Mouse (Mus musculus) midbrain, embryonic 15.5 days (tissue): ENCODE measurements around the gene Mep1a. TPM values are rescaled to one million over a fixed set of nuclear protein-coding genes. Genes with fewer than 3 reads are reported as not detected.

Experiments
- ATAC-seq: fragments of 200-750 bp; cut with Nextera tagmentation; replicated peaks from 2 replicates; pipeline ENCODE4 v1.8.0; 2017; ENCODE audit warnings: moderate TSS enrichment
- H3K27ac ChIP-seq: fragments of 300-500 bp; sonication (generic); 2 replicates; pipeline ENCODE4 v1.5.1; 2015; ENCODE audit warnings: mild to moderate bottlenecking, inconsistent platforms
- H3K27me3 ChIP-seq: fragments of 300-500 bp; sonication (generic); replicated peaks from 2 replicates; pipeline ENCODE4 v1.6.1; 2015; ENCODE audit warnings: inconsistent platforms
- H3K36me3 ChIP-seq: fragments of 300-500 bp; sonication (generic); replicated peaks from 2 replicates; pipeline ENCODE4 v1.6.1; 2015; ENCODE audit warnings: inconsistent platforms
- H3K4me1 ChIP-seq: fragments of 300-500 bp; sonication (generic); 2 replicates; pipeline ENCODE4 v1.6.1; 2015; ENCODE audit warnings: inconsistent platforms
- H3K4me2 ChIP-seq: fragments of 300-500 bp; sonication (generic); 2 replicates; pipeline ENCODE4 v1.6.1; 2015; ENCODE audit warnings: inconsistent platforms, mild to moderate bottlenecking, moderate library complexity
- H3K4me3 ChIP-seq: fragments of 300-500 bp; sonication (generic); 2 replicates; pipeline ENCODE4 v1.5.1; 2015; ENCODE audit warnings: mild to moderate bottlenecking, inconsistent platforms
- H3K9ac ChIP-seq: fragments of 300-500 bp; sonication (generic); 2 replicates; pipeline ENCODE4 v1.6.1; 2015; ENCODE audit warnings: mild to moderate bottlenecking, inconsistent platforms
- H3K9me3 ChIP-seq: fragments of 300-500 bp; sonication (generic); 2 replicates; pipeline ENCODE4 v1.6.1; 2016; ENCODE audit warnings: inconsistent platforms
- WGBS: fragments of 180-500 bp; shearing (Covaris S2); methylation state at CpG from one replicate; pipeline ENCODE4 v1.1.7; 2015; ENCODE audit warnings: mixed read lengths; 5-methylcytosine and 5-hydroxymethylcytosine counted together
- polyA plus RNA-seq: library from polyadenylated mRNA; unstranded; fragments of >200 nt; fragmentation: Nextera tagmentation; extraction: Ambion mirVana; gene quantifications from 2 replicates; pipeline ENCODE4 v1.2.1, GENCODE M21; 2015

Mep1a gene
- polyA plus RNA-seq, 1 experiment from 2014 or later = 0.10 TPM

DNA sequence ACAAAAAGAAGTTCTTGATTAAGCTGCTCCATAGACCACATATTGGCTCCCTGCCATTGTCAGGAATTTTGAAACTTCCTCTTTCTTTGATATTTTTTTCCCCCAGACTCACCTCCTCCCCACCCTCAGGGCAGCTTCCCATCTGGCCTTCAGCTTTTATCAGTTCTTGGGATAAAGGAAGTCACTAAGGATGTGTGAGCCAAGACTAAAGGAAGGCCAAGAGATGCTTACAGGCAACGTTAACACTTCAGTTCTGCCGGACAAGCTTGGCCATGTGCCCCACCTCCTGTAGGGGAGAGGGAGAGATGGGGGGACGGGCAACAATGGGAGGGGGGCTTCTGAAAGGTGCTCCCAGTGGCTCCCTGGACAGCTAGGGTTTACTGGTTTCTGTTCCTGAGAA, 32.6 kb downstream of the Mep1a start:
- H3K9ac ChIP-seq = no peak overlapping the region
- H3K9me3 ChIP-seq = no peaks in the 10 kb centered on the region
- WGBS = 48% methylated on average over 3 of the region's 3 CpGs
- H3K27me3 ChIP-seq = no peaks in the 10 kb centered on the region
- no peaks in the 10 kb centered on the region for H3K4me1 ChIP-seq
- ATAC-seq = no peak
- H3K4me2 ChIP-seq = no peak overlapping the region
- H3K36me3 ChIP-seq = no peaks in the 10 kb centered on the region
- no peak overlapping the region for H3K4me3 ChIP-seq
- no peak overlapping the region for H3K27ac ChIP-seq

DNA sequence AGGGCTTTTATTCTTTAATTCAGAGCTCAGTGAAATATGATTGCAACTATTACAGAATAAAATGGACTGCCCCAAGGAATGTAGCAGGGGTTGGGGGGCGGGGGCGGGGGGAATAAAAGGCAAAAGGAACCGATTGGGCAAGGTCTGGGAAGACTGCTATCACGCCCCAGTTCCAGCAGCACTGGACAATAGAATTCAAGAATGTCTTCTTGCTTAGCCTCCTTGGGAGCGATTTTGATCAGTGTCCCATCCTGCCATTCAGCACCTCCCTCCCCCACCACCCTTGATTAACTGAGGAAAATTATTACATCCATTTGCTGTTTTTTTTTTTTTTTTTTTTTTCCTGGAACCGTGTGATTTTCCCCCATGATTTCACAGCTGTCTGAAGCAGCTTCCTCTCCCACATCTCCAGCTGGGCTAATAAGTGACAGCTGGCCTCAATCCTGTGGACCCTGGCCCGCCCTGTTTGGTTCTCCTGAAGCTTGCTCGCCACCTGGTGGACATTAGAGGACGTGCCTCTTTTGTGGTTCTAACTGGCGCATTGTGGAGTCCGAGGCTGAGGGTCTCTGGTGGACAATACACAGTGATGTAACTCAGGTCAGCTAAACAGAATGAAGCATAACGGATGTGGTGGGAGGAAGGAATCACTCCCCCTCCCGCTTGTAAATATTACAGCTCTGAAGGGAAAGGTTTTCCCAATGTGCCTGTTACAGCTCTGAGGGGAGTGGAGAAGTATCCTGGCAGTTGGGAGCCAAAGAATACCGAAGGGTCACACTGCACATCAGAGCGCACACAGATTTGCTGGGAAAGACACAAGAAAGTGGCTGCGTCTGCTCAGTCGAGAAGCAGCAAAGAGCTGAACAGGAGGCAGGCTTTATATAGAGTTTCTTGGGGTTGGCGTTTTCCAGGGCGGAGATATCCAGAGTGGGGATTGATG, 42.1 kb downstream of the Mep1a start:
- H3K27me3 ChIP-seq = no peaks in the 10 kb centered on the region
- H3K9ac ChIP-seq = no peak overlapping the region
- 31% methylated on average over 19 of the region's 19 CpGs for WGBS
- peak overlapping the region; percentile 34 for H3K4me2 ChIP-seq
- no peak overlapping the region for H3K4me3 ChIP-seq
- H3K27ac ChIP-seq = 0 out of 2 replicates have a peak overlapping the region, but pooled peaks have one; percentile 34
- peaks cover 13% of the 10 kb centered on the region for H3K4me1 ChIP-seq
- no peaks in the 10 kb centered on the region for H3K36me3 ChIP-seq
- H3K9me3 ChIP-seq = no peaks in the 10 kb centered on the region
- ATAC-seq = peak; percentile 96

DNA sequence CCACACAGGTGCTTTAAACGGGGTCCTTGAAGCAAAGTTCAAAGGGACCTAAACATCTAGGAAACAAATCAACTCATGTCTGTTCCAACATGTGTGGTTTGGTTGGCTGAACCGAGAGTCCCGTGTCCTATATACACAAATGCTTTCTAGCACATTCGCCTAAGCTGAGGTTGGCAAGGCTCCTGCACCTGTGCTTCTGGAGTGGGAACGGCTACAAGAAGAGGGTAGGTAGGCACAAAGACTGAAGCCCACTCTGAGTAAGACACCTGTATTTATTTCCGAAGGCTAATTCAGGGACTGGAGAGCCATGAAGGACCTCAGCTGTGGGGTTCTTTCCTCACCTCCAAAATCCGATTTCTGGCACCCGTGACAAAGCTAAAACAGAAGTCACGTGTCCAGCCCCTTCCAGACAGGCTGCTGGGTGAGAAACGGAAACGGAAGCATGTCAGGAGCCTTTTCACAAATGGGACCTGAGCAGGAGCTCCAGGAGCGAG, 42.8 kb downstream of the Mep1a start:
- Histone ChIP-seq H3K9me3 (no peaks in the 10 kb centered on the region), H3K4me2 (peak overlapping the region; percentile 34; the same call in 1 of the 2 replicates), H3K9ac (no peak overlapping the region), H3K36me3 (no peaks in the 10 kb centered on the region), H3K4me1 (peaks cover 13% of the 10 kb centered on the region), H3K27me3 (no peaks in the 10 kb centered on the region), H3K4me3 (no peak overlapping the region), H3K27ac (no peak overlapping the region)
- ATAC-seq = peak; percentile 11
- WGBS = 78% methylated on average over 12 of the region's 12 CpGs

DNA sequence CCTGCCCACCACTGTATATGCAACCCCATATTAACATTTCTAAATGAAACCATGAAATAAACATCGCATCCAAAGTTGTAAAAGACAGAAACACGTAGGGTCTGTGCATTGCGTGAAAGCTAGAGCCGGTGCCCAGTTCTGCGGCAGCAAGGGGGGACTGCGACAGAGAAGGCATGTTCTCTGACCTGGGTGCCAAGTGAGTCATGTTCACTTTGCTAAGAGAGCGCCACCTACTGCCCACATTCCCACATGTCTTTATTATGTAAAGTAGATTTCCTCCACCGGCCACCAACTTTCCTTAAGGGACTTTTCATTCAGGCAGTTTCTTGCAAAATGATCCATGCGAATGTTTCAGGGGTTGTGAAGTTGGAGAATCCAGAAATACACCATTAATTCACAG, 44.0 kb downstream of the Mep1a start:
- 15% methylated on average over 9 of the region's 9 CpGs for WGBS
- Histone ChIP-seq H3K27me3 (no peaks in the 10 kb centered on the region), H3K4me3 (no peak overlapping the region), H3K36me3 (no peaks in the 10 kb centered on the region), H3K4me2 (no peak overlapping the region), H3K9me3 (no peaks in the 10 kb centered on the region), H3K27ac (no peak overlapping the region), H3K4me1 (peaks cover 13% of the 10 kb centered on the region), H3K9ac (no peak overlapping the region)
- peak; percentile 35; the same call in 1 of the 2 replicates for ATAC-seq

DNA sequence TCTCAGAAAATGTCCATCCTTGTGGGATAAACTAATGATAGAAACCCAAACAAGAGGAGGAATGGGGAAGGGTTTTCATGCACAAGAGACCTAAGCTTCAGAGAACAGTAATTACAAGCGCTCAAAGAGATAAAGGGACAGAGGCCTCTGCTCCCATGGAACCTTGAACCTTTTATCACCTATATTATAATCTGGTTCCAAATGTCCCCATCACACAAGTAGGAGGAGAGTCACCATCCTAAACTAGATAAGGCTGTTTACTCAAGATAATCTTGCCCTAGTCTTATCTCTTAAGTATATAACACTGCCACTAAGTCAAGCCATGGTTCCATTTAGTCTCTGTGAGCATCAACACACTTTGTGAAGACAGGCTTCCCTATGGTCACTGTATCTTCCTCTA, 51.4 kb downstream of the Mep1a start:
- H3K36me3 ChIP-seq = no peaks in the 10 kb centered on the region
- no peaks in the 10 kb centered on the region for H3K9me3 ChIP-seq
- H3K9ac ChIP-seq = no peak overlapping the region
- no peak overlapping the region for H3K27ac ChIP-seq
- no peaks in the 10 kb centered on the region for H3K27me3 ChIP-seq
- no peak overlapping the region for H3K4me3 ChIP-seq
- 100% methylated on average over 1 of the region's 1 CpGs for WGBS
- H3K4me2 ChIP-seq = no peak overlapping the region
- no peak for ATAC-seq
- no peaks in the 10 kb centered on the region for H3K4me1 ChIP-seq

DNA sequence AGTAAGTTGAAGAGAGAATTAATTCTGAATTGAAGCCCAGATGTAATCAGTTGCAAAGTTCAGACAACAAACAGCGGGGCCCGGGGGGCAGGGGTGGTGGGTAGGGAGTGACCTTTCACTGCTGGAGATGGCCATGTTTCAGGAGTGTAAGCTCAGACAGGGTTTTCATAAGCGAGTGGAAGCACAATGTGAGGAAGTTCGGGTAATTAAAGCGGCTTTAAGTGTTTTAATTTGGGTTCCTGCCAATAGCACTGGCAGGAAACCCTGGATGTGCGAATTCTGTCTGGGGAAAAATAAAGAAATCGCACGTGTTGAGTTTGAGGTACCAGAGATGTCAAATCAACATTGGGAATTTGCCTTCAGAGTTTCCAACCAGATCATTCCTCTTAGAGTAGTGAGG, 68.1 kb downstream of the Mep1a start:
- Histone ChIP-seq H3K9ac (no peak overlapping the region), H3K4me1 (no peaks in the 10 kb centered on the region), H3K36me3 (no peaks in the 10 kb centered on the region), H3K27ac (no peak overlapping the region), H3K9me3 (no peaks in the 10 kb centered on the region), H3K4me3 (no peak overlapping the region), H3K27me3 (no peaks in the 10 kb centered on the region), H3K4me2 (no peak overlapping the region)
- 85% methylated on average over 8 of the region's 8 CpGs for WGBS
- no peak for ATAC-seq

DNA sequence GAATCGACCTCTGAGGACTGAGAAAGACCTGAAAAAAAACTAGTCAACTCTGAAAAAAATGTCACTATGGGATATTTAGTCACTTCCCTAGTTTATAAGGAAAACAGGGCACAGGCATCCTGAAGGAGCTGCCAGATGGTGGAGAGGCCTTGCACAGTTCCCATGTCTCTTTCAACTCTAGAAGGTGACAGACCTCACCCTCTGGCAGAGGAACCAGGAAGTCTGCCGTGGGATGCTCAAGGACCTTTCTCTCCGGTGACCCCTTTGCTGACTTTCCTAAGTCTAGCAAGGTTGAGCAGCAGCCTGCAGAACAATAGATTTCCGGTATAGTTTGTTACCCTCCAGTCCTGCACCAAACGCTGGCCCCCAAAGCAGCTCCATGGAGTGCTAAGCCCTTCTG, 70.9 kb downstream of the Mep1a start:
- Histone ChIP-seq H3K4me2 (no peak overlapping the region), H3K36me3 (no peaks in the 10 kb centered on the region), H3K9me3 (no peaks in the 10 kb centered on the region), H3K9ac (no peak overlapping the region), H3K4me1 (no peaks in the 10 kb centered on the region), H3K4me3 (no peak overlapping the region), H3K27me3 (no peaks in the 10 kb centered on the region), H3K27ac (no peak overlapping the region)
- WGBS = 84% methylated on average over 5 of the region's 5 CpGs
- ATAC-seq = no peak

Other genes with a start within 250 kb of the Mep1a start
- gene Adgrf1, start 232.5 kb downstream of the Mep1a start, polyA plus RNA-seq = not detected in 2 replicates
- 9.6 and 9.9 TPM in 2 replicates for gene Adgrf5, start 142.4 kb downstream of the Mep1a start, polyA plus RNA-seq
- 0.43 and 0.50 TPM in 2 replicates for gene Ankrd66, start 40.8 kb upstream of the Mep1a start, polyA plus RNA-seq
- gene Pla2g7, start 65.3 kb upstream of the Mep1a start, polyA plus RNA-seq = 14.5 and 22.4 TPM in 2 replicates
- 0.60 and 0.70 TPM in 2 replicates for gene Tdrd6, start 127.5 kb upstream of the Mep1a start, polyA plus RNA-seq
- gene Slc25a27, start 164.4 kb upstream of the Mep1a start, polyA plus RNA-seq = 124 and 140 TPM in 2 replicates
- 8.6 and 8.7 TPM in 2 replicates for gene Cyp39a1, start 164.6 kb upstream of the Mep1a start, polyA plus RNA-seq